Comparison of ENCODE assay signal across 27 mouse cellular contexts in the genomic region with DNA sequence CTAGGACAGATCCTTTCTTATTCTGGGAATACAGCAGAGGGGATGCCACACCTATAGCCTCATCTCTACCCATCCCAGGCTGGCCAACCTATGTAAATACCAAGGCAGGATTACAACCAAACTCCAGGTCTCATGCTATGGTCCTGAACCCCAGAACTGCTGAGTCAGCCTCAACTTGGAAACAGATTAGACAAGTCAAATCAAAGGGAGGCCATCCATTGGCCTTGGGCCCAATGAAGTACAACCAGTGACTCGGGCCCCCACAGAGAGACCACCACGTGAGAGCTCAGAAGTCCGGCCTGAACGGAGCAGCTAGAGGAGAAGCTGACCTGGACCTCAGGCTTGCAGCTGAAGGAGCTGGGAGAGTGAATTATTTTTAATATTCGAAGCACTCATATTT. TPM values are rescaled to one million over a fixed set of nuclear protein-coding genes. Genes with fewer than 3 reads are reported as not detected.
"Had no signal": no experiment of that assay in that cellular context is flagged by ENCODE, and none has a peak within 500 bp of the region (broad histone marks: within the 10 kb centered on the region; RNA-seq: fewer than 3 reads in every experiment).

No protein-coding gene starts in this region.

- H3K9ac ChIP-seq: liver, embryonic 13.5 days; midbrain, embryonic 13.5 days; neural tube, embryonic 12.5 days; neural tube, embryonic 15.5 days had no signal

- H3K4me2 ChIP-seq: liver, embryonic 13.5 days; midbrain, embryonic 13.5 days; neural tube, embryonic 12.5 days; neural tube, embryonic 15.5 days had no signal

- H3K36me3 ChIP-seq: liver, embryonic 13.5 days; midbrain, embryonic 13.5 days; neural tube, embryonic 12.5 days had no signal

- H3K9me3 ChIP-seq: liver, embryonic 13.5 days; midbrain, embryonic 13.5 days; neural tube, embryonic 12.5 days had no signal

- DNase-seq: kidney, adult 18-20 months; kidney, postnatal 25 days; layer of hippocampus, adult 9-11 months; liver, embryonic 13.5 days; lung, adult 2 months; lung, postnatal 14 days; lung, postnatal 4 days; right cerebral cortex, postnatal 25 days; thymus, adult 18-20 months; thymus, postnatal 36 days had no signal

- H3K27me3 ChIP-seq: liver, embryonic 13.5 days; midbrain, embryonic 13.5 days; neural tube, embryonic 12.5 days; neural tube, embryonic 15.5 days had no signal

- ATAC-seq: midbrain, embryonic 13.5 days had no signal

- H3K4me3 ChIP-seq: layer of hippocampus, adult 2 months; left cerebral cortex, adult 2 months; liver, embryonic 13.5 days; midbrain, embryonic 13.5 days; neural tube, embryonic 12.5 days; neural tube, embryonic 15.5 days had no signal

- H3K4me1 ChIP-seq: midbrain, embryonic 13.5 days; neural tube, embryonic 12.5 days; neural tube, embryonic 15.5 days had no signal

- H3K27ac ChIP-seq: kidney, postnatal 0 days; midbrain, embryonic 13.5 days; neural tube, embryonic 12.5 days; neural tube, embryonic 15.5 days had no signal

RNA-seq across cellular contexts. Expression of a gene that starts 54.7 kb away (rescaled TPM):
- total RNA-seq: layer of hippocampus, adult 2 months; layer of hippocampus, postnatal 25 days; left cerebral cortex, adult 2 months; left cerebral cortex, postnatal 10 days; left cerebral cortex, postnatal 36 days; liver, adult 2 months; megakaryocyte progenitor cell, adult 5-6 weeks; megakaryocyte-erythroid progenitor cell, adult 5-6 weeks had no signal
- polyA plus RNA-seq: kidney, embryonic 14.5 days; kidney, postnatal 0 days; limb, embryonic 11.5 days; liver, adult 2 months; liver, embryonic 13.5 days; midbrain, embryonic 13.5 days; neural tube, embryonic 12.5 days; neural tube, embryonic 15.5 days; spleen, adult 2 months; testis, adult 2 months; urinary bladder, adult 2 months had no signal
